Mouse (Mus musculus) brain, adult 10 weeks (tissue): ENCODE results near the gene Pga5. TPM values are rescaled to one million over a fixed set of nuclear protein-coding genes. Genes with fewer than 3 reads are reported as not detected.

Experiments used
- polyA plus RNA-seq: library from polyadenylated mRNA; stranded (reverse); fragments of 350-450 nt; fragmentation: Illumina TruSeq; extraction: RNeasy Lipid Tissue Mini Kit (QIAGEN cat#74804); gene quantifications from one replicate; pipeline ENCODE4 v1.2.3, GENCODE M21; 2015; ENCODE audit warnings: low read depth, low replicate concordance

The Pga5 gene
- not detected for polyA plus RNA-seq

GRCm38 (mm10) chr19:10677915-10678771 is at the start of gene Pga5:
Gene Pga5, minus strand, starts transcription at chr19:10678071.

GRCm38 (mm10) chr19:10688537-10689352 is 10.9 kb upstream of the Pga5 start, which contains the start of gene Vps37c:
Gene Vps37c, plus strand, starts transcription at chr19:10688735.

GRCm38 (mm10) chr19:10634106-10634871 is 43.6 kb downstream of the Pga5 start, which contains the start of gene Vwce:
Gene Vwce, plus strand, starts transcription at chr19:10634213.

Other genes starting within 250 kb of the Pga5 start
- 44.2 TPM for gene Lrrc10b, start 220.6 kb downstream of the Pga5 start, polyA plus RNA-seq
- gene Ppp1r32, start 195.1 kb downstream of the Pga5 start, polyA plus RNA-seq, result 1.9 TPM
- gene Cpsf7, start 152.8 kb downstream of the Pga5 start, polyA plus RNA-seq, result 67.8 TPM
- gene Sdhaf2, start 151.9 kb downstream of the Pga5 start, polyA plus RNA-seq, result 84.3 TPM
- gene Tmem216, start 121.8 kb downstream of the Pga5 start, polyA plus RNA-seq, result 15.9 TPM
- 11.4 TPM for gene Cyb561a3, start 100.9 kb downstream of the Pga5 start, polyA plus RNA-seq
- gene Tmem138, start 100.7 kb downstream of the Pga5 start, polyA plus RNA-seq, result 14.1 TPM
- gene Ddb1, start 72.7 kb downstream of the Pga5 start, polyA plus RNA-seq, result 149 TPM
- 11.8 TPM for gene Tkfc, start 72.4 kb downstream of the Pga5 start, polyA plus RNA-seq
- gene Vwce, start 43.9 kb downstream of the Pga5 start, polyA plus RNA-seq, result 0.21 TPM
- 20.6 TPM for gene Vps37c, start 10.7 kb upstream of the Pga5 start, polyA plus RNA-seq
- 0.19 TPM for gene Cd5, start 60.9 kb upstream of the Pga5 start, polyA plus RNA-seq
- 3.3 TPM for gene Cd6, start 152.0 kb upstream of the Pga5 start, polyA plus RNA-seq
- gene Slc15a3, start 161.7 kb upstream of the Pga5 start, polyA plus RNA-seq, result 1.3 TPM
- 126 TPM for gene Tmem132a, start 191.9 kb upstream of the Pga5 start, polyA plus RNA-seq
- gene Tmem109, start 203.9 kb upstream of the Pga5 start, polyA plus RNA-seq, result 42.7 TPM
- gene Prpf19, start 217.2 kb upstream of the Pga5 start, polyA plus RNA-seq, result 231 TPM
- gene Zp1, start 242.6 kb upstream of the Pga5 start, polyA plus RNA-seq, result not detected